Mouse (Mus musculus) stomach, postnatal 0 days (tissue): ENCODE measurements at regions not wholly inside any gene's neighbourhood (a gene's known extent, or its start where the extent isn't known, plus 50 kb on each side); places are given as distances from the start of the nearest gene placed in this dataset.

Source experiments
- ATAC-seq: fragments of 200-750 bp; cut with Nextera tagmentation; 2 replicates; pipeline ENCODE4 v1.8.0; 2017; ENCODE audit not compliant: low FRiP score, low TSS enrichment
- DNase-seq: peaks from one replicate; pipeline ENCODE4 v3.0.0-alpha.2; 2016; ENCODE audit warnings: low spot score
- H3K27ac ChIP-seq: fragments of 300-500 bp; sonication (generic); replicated peaks from 2 replicates; pipeline ENCODE4 v1.5.1; 2014; ENCODE audit warnings: mild to moderate bottlenecking, control low read depth
- H3K27me3 ChIP-seq: fragments of 300-500 bp; sonication (generic); 2 replicates; pipeline ENCODE4 v1.6.1; 2014; ENCODE audit warnings: low read length; ENCODE audit not compliant: control insufficient read depth, insufficient read depth
- H3K36me3 ChIP-seq: fragments of 300-500 bp; sonication (generic); 2 replicates; pipeline ENCODE4 v1.6.1; 2014; ENCODE audit warnings: low read length, mixed read lengths; ENCODE audit not compliant: control insufficient read depth, insufficient read depth
- H3K4me1 ChIP-seq: fragments of 300-500 bp; sonication (generic); replicated peaks from 2 replicates; pipeline ENCODE4 v1.6.1; 2014; ENCODE audit warnings: antibody characterized with exemption; ENCODE audit not compliant: control insufficient read depth, insufficient read depth
- H3K4me2 ChIP-seq: fragments of 300-500 bp; sonication (generic); replicated peaks from 2 replicates; pipeline ENCODE4 v1.6.1; 2014; ENCODE audit warnings: low read depth, mild to moderate bottlenecking, control low read depth, moderate library complexity
- H3K4me3 ChIP-seq: fragments of 300-500 bp; sonication (generic); 2 replicates; pipeline ENCODE4 v1.5.1; 2014; ENCODE audit warnings: low read depth, low read length, control low read depth
- H3K9ac ChIP-seq: fragments of 300-500 bp; sonication (generic); 2 replicates; pipeline ENCODE4 v1.6.1; 2014; ENCODE audit warnings: mild to moderate bottlenecking, low read length, control low read depth, mixed read lengths
- H3K9me3 ChIP-seq: fragments of 300-500 bp; sonication (generic); 2 replicates; pipeline ENCODE4 v1.6.1; 2016; ENCODE audit warnings: low read length; ENCODE audit not compliant: control insufficient read depth
- CTCF ChIP-seq: IDR thresholded peaks from 2 replicates; pipeline ENCODE4 v1.5.1; 2016; ENCODE audit warnings: antibody characterized with exemption, low read depth, mild to moderate bottlenecking, moderate library complexity
- EP300 ChIP-seq: optimal IDR thresholded peaks from 2 replicates; pipeline ENCODE3; 2016; ENCODE audit warnings: antibody characterized with exemption
- WGBS: fragments of 180-500 bp; shearing (Covaris S2); extraction: QIAGEN DNeasy Blood & Tissue Kit; methylation state at CpG from one replicate; pipeline ENCODE4 v1.1.7; 2014; 5-methylcytosine and 5-hydroxymethylcytosine counted together

DNA sequence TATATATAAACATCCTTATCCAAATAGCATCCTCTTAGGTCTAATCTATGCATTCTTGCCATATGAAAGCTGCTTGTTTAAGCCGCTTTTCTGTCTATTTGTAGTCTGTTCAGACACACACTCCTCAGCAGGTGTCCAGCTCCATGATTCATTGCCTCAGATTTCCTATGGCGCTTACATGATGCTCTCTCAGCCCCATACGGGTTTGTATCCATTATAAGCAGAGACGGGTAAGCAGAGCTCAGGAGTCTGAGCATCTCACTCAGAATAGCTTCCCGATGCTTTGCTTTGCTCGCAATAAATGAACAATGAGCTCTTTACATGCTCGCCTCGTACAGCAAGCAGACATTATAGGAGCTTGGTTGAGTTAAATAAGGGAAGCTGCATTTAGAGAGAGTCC lies 521.3 kb upstream of the Ptbp2 start:
- H3K4me1 ChIP-seq, result no peaks in the 10 kb centered on the region
- ATAC-seq, result no peak
- no peak overlapping the region for H3K27ac ChIP-seq

More for the DNA sequence above, 521.3 kb upstream of the Ptbp2 start:
- H3K36me3 ChIP-seq, result no peaks in the 10 kb centered on the region
- no peak overlapping the region for H3K4me2 ChIP-seq
- H3K9ac ChIP-seq, result no peak overlapping the region
- H3K4me3 ChIP-seq, result no peak overlapping the region
- DNase-seq, result no peak
- WGBS, result 45% methylated on average over 8 of the region's 8 CpGs
- no peak for TF ChIP-seq EP300
- no peak for TF ChIP-seq CTCF
- H3K27me3 ChIP-seq, result no peaks in the 10 kb centered on the region
- no peaks in the 10 kb centered on the region for H3K9me3 ChIP-seq
